Mouse (Mus musculus) MEL (cell line): ENCODE measurements around the gene Gm43552. TPM values are rescaled to one million over a fixed set of nuclear protein-coding genes. Genes with fewer than 3 reads are reported as not detected.

ENCODE experiments used
- DNase-seq: peaks from one replicate; pipeline ENCODE4 v3.0.0; 2011; ENCODE audit warnings: low read depth, low spot score
- H3K27ac ChIP-seq: 2 replicates; pipeline ENCODE4 v1.5.1; 2012; ENCODE audit warnings: low read depth, mild to moderate bottlenecking, control low read depth, low read length, moderate library complexity; ENCODE audit not compliant: control insufficient read depth
- H3K27me3 ChIP-seq, 2 experiments: fragments of 150-350 bp in 1 of 2; sonication (generic) in 1 of 2; 2 replicates each; pipeline ENCODE4 v1.6.1; 2012; ENCODE audit warnings: low read length in 2 of 2, mild to moderate bottlenecking in 2 of 2, improper control_type of control experiment in 1 of 2, moderate library complexity in 1 of 2; ENCODE audit not compliant: insufficient read depth in 2 of 2, control insufficient read depth in 1 of 2
- H3K36me3 ChIP-seq, 2 experiments: 2 replicates each; pipeline ENCODE4 v1.6.1; 2012 to 2014; ENCODE audit warnings: low read length in 2 of 2, improper control_type of control experiment in 1 of 2, inconsistent platforms in 1 of 2, mild to moderate bottlenecking in 1 of 2; ENCODE audit not compliant: insufficient read depth in 2 of 2, control insufficient read depth in 1 of 2
- H3K4me1 ChIP-seq, 2 experiments: fragments of 150-350 bp in 1 of 2; sonication (generic) in 1 of 2; 2 replicates each; pipeline ENCODE4 v1.6.1; 2012; ENCODE audit warnings: low read length in 2 of 2, improper control_type of control experiment in 1 of 2, mild to moderate bottlenecking in 1 of 2; ENCODE audit not compliant: insufficient read depth in 2 of 2, control insufficient read depth in 1 of 2
- H3K4me3 ChIP-seq, 2 experiments: fragments of 150-350 bp in 1 of 2; sonication (generic) in 1 of 2; 2 replicates each; pipeline ENCODE4 v1.5.1; 2012; ENCODE audit warnings: low read depth in 2 of 2, low read length in 2 of 2, mild to moderate bottlenecking in 2 of 2, moderate library complexity in 2 of 2, control low read depth in 1 of 2, improper control_type of control experiment in 1 of 2; ENCODE audit not compliant: control insufficient read depth in 1 of 2, insufficient read depth in 1 of 2
- H3K79me2 ChIP-seq: 2 replicates; pipeline ENCODE4 v1.6.1; 2012; ENCODE audit warnings: mild to moderate bottlenecking, low read length, moderate library complexity; ENCODE audit not compliant: control insufficient read depth, poor library complexity, insufficient read depth
- H3K9ac ChIP-seq: 2 replicates; pipeline ENCODE4 v1.6.1; 2012; ENCODE audit warnings: low read depth, mild to moderate bottlenecking, control low read depth, low read length, moderate library complexity; ENCODE audit not compliant: control insufficient read depth, poor library complexity, severe bottlenecking
- H3K9me3 ChIP-seq: fragments of 150-350 bp; sonication (generic); replicated peaks from 2 replicates; pipeline ENCODE4 v1.6.1; 2012; ENCODE audit warnings: mild to moderate bottlenecking, low read length, improper control_type of control experiment, moderate library complexity; ENCODE audit not compliant: insufficient read depth
- CHD2 ChIP-seq: IDR thresholded peaks from 2 replicates; pipeline ENCODE4 v1.6.1; 2011; ENCODE audit warnings: low read length, improper control_type of control experiment
- CTCF ChIP-seq, 3 experiments: IDR thresholded peaks in 2 of 3; conservative IDR thresholded peaks in 1 of 3; 2 replicates each; pipeline ENCODE4 v1.5.1; 2011 to 2012; ENCODE audit warnings: low read length in 3 of 3, low read depth in 2 of 3, mild to moderate bottlenecking in 2 of 3, improper control_type of control experiment in 1 of 3, inconsistent platforms in 1 of 3, mixed read lengths in 1 of 3, moderate library complexity in 1 of 3; ENCODE audit not compliant: control insufficient read depth in 1 of 3, insufficient read depth in 1 of 3, poor library complexity in 1 of 3, severe bottlenecking in 1 of 3
- HCFC1 ChIP-seq: IDR thresholded peaks from 2 replicates; pipeline ENCODE4 v1.6.1; 2012; ENCODE audit warnings: low read depth, mild to moderate bottlenecking, inconsistent platforms, low read length, improper control_type of control experiment, moderate library complexity
- MAFK ChIP-seq: IDR thresholded peaks from 2 replicates; pipeline ENCODE4 v1.6.1; 2011; ENCODE audit warnings: low read depth, mild to moderate bottlenecking, low read length, improper control_type of control experiment, borderline replicate concordance
- MAX ChIP-seq: IDR thresholded peaks from 2 replicates; pipeline ENCODE4 v1.6.1; 2011; ENCODE audit warnings: low read length, improper control_type of control experiment
- MAZ ChIP-seq: IDR thresholded peaks from 2 replicates; pipeline ENCODE4 v1.6.1; 2012; ENCODE audit warnings: low read depth, mild to moderate bottlenecking, inconsistent platforms, low read length, improper control_type of control experiment
- MYB ChIP-seq: IDR thresholded peaks from 2 replicates; pipeline ENCODE4 v1.6.1; 2011; ENCODE audit warnings: mild to moderate bottlenecking, low read depth, low read length, improper control_type of control experiment
- MYC ChIP-seq: IDR thresholded peaks from 2 replicates; pipeline ENCODE4 v1.6.1; 2011; ENCODE audit warnings: low read depth, mild to moderate bottlenecking, low read length, improper control_type of control experiment, moderate library complexity
- POLR2A ChIP-seq, 2 experiments: IDR thresholded peaks; 2 replicates each; pipeline ENCODE4 v1.6.1; 2011 to 2012; ENCODE audit warnings: low read length in 2 of 2, mild to moderate bottlenecking in 2 of 2, control low read depth in 1 of 2, improper control_type of control experiment in 1 of 2, low read depth in 1 of 2, moderate library complexity in 1 of 2; ENCODE audit not compliant: control insufficient read depth in 1 of 2, insufficient read depth in 1 of 2, poor library complexity in 1 of 2
- POLR2AphosphoS5 ChIP-seq: IDR thresholded peaks from 2 replicates; pipeline ENCODE4 v1.6.1; 2012; ENCODE audit warnings: low read depth, borderline replicate concordance, mild to moderate bottlenecking, inconsistent platforms, low read length, moderate library complexity, mixed read lengths
- SMC3 ChIP-seq: IDR thresholded peaks from 2 replicates; pipeline ENCODE4 v1.6.1; 2011; ENCODE audit warnings: low read depth, low read length, improper control_type of control experiment
- USF2 ChIP-seq, 2 experiments: IDR thresholded peaks; 2 replicates each; pipeline ENCODE4 v1.6.1; 2011 to 2012; ENCODE audit warnings: improper control_type of control experiment in 2 of 2, low read length in 2 of 2, borderline replicate concordance in 1 of 2, inconsistent platforms in 1 of 2, low read depth in 1 of 2, mild to moderate bottlenecking in 1 of 2; ENCODE audit not compliant: insufficient read depth in 1 of 2
- ZKSCAN1 ChIP-seq: IDR thresholded peaks from 2 replicates; pipeline ENCODE4 v1.6.1; 2012; ENCODE audit warnings: low read depth, mild to moderate bottlenecking, inconsistent platforms, low read length, improper control_type of control experiment, moderate library complexity
- ZNF384 ChIP-seq: IDR thresholded peaks from 2 replicates; pipeline ENCODE4 v1.6.1; 2012; ENCODE audit warnings: low read depth, mild to moderate bottlenecking, inconsistent platforms, low read length, improper control_type of control experiment
- polyA plus RNA-seq, 2 experiments: library from polyadenylated mRNA; stranded (reverse) in 1 of 2; unstranded in 1 of 2; fragments of >175 nt in 1 of 2; fragments of >200 nt in 1 of 2; gene quantifications; 2 replicates each; pipeline versions ENCODE4 v1.2.1 to v1.2.4; 2012; ENCODE audit warnings: low replicate concordance in 2 of 2, low read depth in 1 of 2; ENCODE audit not compliant: insufficient read length in 2 of 2, insufficient read depth in 1 of 2, missing spikeins in 1 of 2
- total RNA-seq: library from RNA; depleted of rRNA; stranded (reverse); fragments of 300-350 nt; gene quantifications from 2 replicates; pipeline ENCODE4 v1.2.3, GENCODE M21; 2012

Gm43552 gene
- total and polyA plus RNA-seq, 3 experiments, result 1.7 TPM; not detected in 2

- Histone ChIP-seq H3K27me3 (no peaks in the 10 kb centered on the region), H3K79me2 (peaks cover 23% of the 10 kb centered on the region), H3K9ac (no peak overlapping the region), H3K9me3 (no peaks in the 10 kb centered on the region), H3K36me3 (peaks cover 0 to 22% of the 10 kb centered on the region in 2 experiments; a peak in 2 of 4 replicates), H3K4me3 (no peak overlapping the region), H3K27ac (no peak overlapping the region), H3K4me1 (peaks cover 4 to 14% of the 10 kb centered on the region in 2 experiments; a peak in 3 of 4 replicates)
- no peak for TF ChIP-seq MAX
- no peak for TF ChIP-seq HCFC1
- TF ChIP-seq MYB, result no peak
- no peak for TF ChIP-seq USF2 (IDR thresholded peaks at IDR 0.05; ENCODE audit: borderline replicate concordance in 1 of 2, insufficient read depth in 1 of 2, low read depth in 1 of 2, low read length in 2 of 2)
- no peak for TF ChIP-seq POLR2A (IDR thresholded peaks at IDR 0.05; ENCODE audit: control insufficient read depth in 1 of 2, insufficient read depth in 1 of 2, low read depth in 1 of 2, low read length in 2 of 2, poor library complexity in 1 of 2)
- no peak for TF ChIP-seq MYC
- no peak for TF ChIP-seq ZNF384
- no peak for DNase-seq
These were observed 41.9 kb upstream of the Gm43552 start for GRCm38 (mm10) chr5:65534496-65534895.

- Histone ChIP-seq H3K4me1 (peaks cover 5 to 17% of the 10 kb centered on the region in 2 experiments), H3K9me3 (no peaks in the 10 kb centered on the region), H3K27ac (no peak overlapping the region), H3K36me3 (peaks cover 0 to 19% of the 10 kb centered on the region in 2 experiments; a peak in 2 of 4 replicates), H3K27me3 (no peaks in the 10 kb centered on the region), H3K9ac (no peak overlapping the region), H3K4me3 (no peak overlapping the region), H3K79me2 (no peaks in the 10 kb centered on the region)
- DNase-seq, result no peak
- TF ChIP-seq POLR2AphosphoS5, result no peak
- no peak for TF ChIP-seq MAZ
- TF ChIP-seq CHD2, result no peak
These were observed 38.6 kb upstream of the Gm43552 start for GRCm38 (mm10) chr5:65531283-65531682.

GRCm38 (mm10) chr5:65525674-65526443 is 33.2 kb upstream of the Gm43552 start:
- peaks cover 5 to 9% of the 10 kb centered on the region in 2 experiments for H3K4me1 ChIP-seq
- TF ChIP-seq POLR2A (IDR thresholded peaks at IDR 0.05; ENCODE audit: control insufficient read depth in 1 of 2, insufficient read depth in 1 of 2, low read depth in 1 of 2, low read length in 2 of 2, poor library complexity in 1 of 2) (no peak), MAX (no peak), POLR2AphosphoS5 (no peak), ZKSCAN1 (no peak), MAFK (no peak), CTCF (IDR thresholded peaks at IDR 0.05 in 2 of 3, conservative IDR thresholded peaks at IDR 0.05 in 1 of 3; ENCODE audit: control insufficient read depth in 1 of 3, insufficient read depth in 1 of 3, low read depth in 2 of 3, low read length in 3 of 3, poor library complexity in 1 of 3, severe bottlenecking in 1 of 3) (0 out of 6 replicates have a peak, but pooled peaks of 1 of the 3 experiments have one; percentile 5), SMC3 (peak; percentile 18; the same call in 1 of the 2 replicates)
- H3K9me3 ChIP-seq, result no peaks in the 10 kb centered on the region
- H3K4me3 ChIP-seq, result no peak overlapping the region
- H3K36me3 ChIP-seq, result peaks cover 0 to 11% of the 10 kb centered on the region in 2 experiments; a peak in 2 of 4 replicates
- DNase-seq, result no peak
- no peak overlapping the region for H3K9ac ChIP-seq
- no peaks in the 10 kb centered on the region for H3K27me3 ChIP-seq
- H3K79me2 ChIP-seq, result no peaks in the 10 kb centered on the region
- no peak overlapping the region for H3K27ac ChIP-seq
